Mouse (Mus musculus) stomach, postnatal 0 days (tissue): ENCODE measurements around the gene Smoc1. TPM values are rescaled to one million over a fixed set of nuclear protein-coding genes. Genes with fewer than 3 reads are reported as not detected.
A peak's percentile ranks its signal among the peaks of the same experiment; 100 is the strongest.

Experiments used
- ATAC-seq: fragments of 200-750 bp; cut with Nextera tagmentation; 2 replicates; pipeline ENCODE4 v1.8.0; 2017; ENCODE audit not compliant: low FRiP score, low TSS enrichment
- DNase-seq: peaks from one replicate; pipeline ENCODE4 v3.0.0-alpha.2; 2016; ENCODE audit warnings: low spot score
- H3K27ac ChIP-seq: fragments of 300-500 bp; sonication (generic); replicated peaks from 2 replicates; pipeline ENCODE4 v1.5.1; 2014; ENCODE audit warnings: mild to moderate bottlenecking, control low read depth
- H3K27me3 ChIP-seq: fragments of 300-500 bp; sonication (generic); 2 replicates; pipeline ENCODE4 v1.6.1; 2014; ENCODE audit warnings: low read length; ENCODE audit not compliant: control insufficient read depth, insufficient read depth
- H3K36me3 ChIP-seq: fragments of 300-500 bp; sonication (generic); 2 replicates; pipeline ENCODE4 v1.6.1; 2014; ENCODE audit warnings: low read length, mixed read lengths; ENCODE audit not compliant: control insufficient read depth, insufficient read depth
- H3K4me1 ChIP-seq: fragments of 300-500 bp; sonication (generic); replicated peaks from 2 replicates; pipeline ENCODE4 v1.6.1; 2014; ENCODE audit warnings: antibody characterized with exemption; ENCODE audit not compliant: control insufficient read depth, insufficient read depth
- H3K4me2 ChIP-seq: fragments of 300-500 bp; sonication (generic); replicated peaks from 2 replicates; pipeline ENCODE4 v1.6.1; 2014; ENCODE audit warnings: low read depth, mild to moderate bottlenecking, control low read depth, moderate library complexity
- H3K4me3 ChIP-seq: fragments of 300-500 bp; sonication (generic); 2 replicates; pipeline ENCODE4 v1.5.1; 2014; ENCODE audit warnings: low read depth, low read length, control low read depth
- H3K9ac ChIP-seq: fragments of 300-500 bp; sonication (generic); 2 replicates; pipeline ENCODE4 v1.6.1; 2014; ENCODE audit warnings: mild to moderate bottlenecking, low read length, control low read depth, mixed read lengths
- H3K9me3 ChIP-seq: fragments of 300-500 bp; sonication (generic); 2 replicates; pipeline ENCODE4 v1.6.1; 2016; ENCODE audit warnings: low read length; ENCODE audit not compliant: control insufficient read depth
- CTCF ChIP-seq: IDR thresholded peaks from 2 replicates; pipeline ENCODE4 v1.5.1; 2016; ENCODE audit warnings: antibody characterized with exemption, low read depth, mild to moderate bottlenecking, moderate library complexity
- EP300 ChIP-seq: optimal IDR thresholded peaks from 2 replicates; pipeline ENCODE3; 2016; ENCODE audit warnings: antibody characterized with exemption
- WGBS: fragments of 180-500 bp; shearing (Covaris S2); extraction: QIAGEN DNeasy Blood & Tissue Kit; methylation state at CpG from one replicate; pipeline ENCODE4 v1.1.7; 2014; 5-methylcytosine and 5-hydroxymethylcytosine counted together
- polyA plus RNA-seq: library from polyadenylated mRNA; unstranded; fragments of >200 nt; fragmentation: Nextera tagmentation; extraction: Ambion mirVana; gene quantifications from 2 replicates; pipeline ENCODE4 v1.2.1, GENCODE M21; 2015

The Smoc1 gene
- polyA plus RNA-seq, 1 experiment from 2014 or later: 0.65 TPM

DNA sequence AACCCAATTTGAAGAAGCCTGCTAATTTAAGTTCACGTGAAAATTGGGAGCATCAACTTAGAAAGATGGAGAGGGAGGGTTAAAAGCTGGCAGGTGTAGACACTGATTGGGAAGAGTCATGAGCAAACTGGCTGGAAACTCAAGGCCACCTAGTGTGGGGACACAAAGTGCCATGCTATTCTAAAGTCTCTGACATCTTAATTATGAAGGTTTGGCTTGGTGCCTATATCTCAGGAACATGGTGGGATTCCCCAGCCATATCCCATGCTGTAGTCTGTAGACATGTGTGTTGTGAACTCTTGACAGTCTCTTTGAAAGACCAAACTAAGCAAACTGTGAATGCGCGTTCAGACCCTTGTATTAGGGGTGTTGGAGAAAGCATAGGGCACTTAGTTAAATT is 32.0 kb downstream of the Smoc1 start:
- DNase-seq (no peak), ATAC-seq (no peak)
- Histone ChIP-seq H3K4me1 (no peaks in the 10 kb centered on the region), H3K27me3 (no peaks in the 10 kb centered on the region), H3K4me3 (no peak overlapping the region), H3K9me3 (no peaks in the 10 kb centered on the region), H3K27ac (no peak overlapping the region), H3K4me2 (no peak overlapping the region), H3K9ac (no peak overlapping the region), H3K36me3 (no peaks in the 10 kb centered on the region)
- TF ChIP-seq EP300: no peak
- TF ChIP-seq CTCF: no peak
- WGBS: 89% methylated on average over 3 of the region's 3 CpGs

DNA sequence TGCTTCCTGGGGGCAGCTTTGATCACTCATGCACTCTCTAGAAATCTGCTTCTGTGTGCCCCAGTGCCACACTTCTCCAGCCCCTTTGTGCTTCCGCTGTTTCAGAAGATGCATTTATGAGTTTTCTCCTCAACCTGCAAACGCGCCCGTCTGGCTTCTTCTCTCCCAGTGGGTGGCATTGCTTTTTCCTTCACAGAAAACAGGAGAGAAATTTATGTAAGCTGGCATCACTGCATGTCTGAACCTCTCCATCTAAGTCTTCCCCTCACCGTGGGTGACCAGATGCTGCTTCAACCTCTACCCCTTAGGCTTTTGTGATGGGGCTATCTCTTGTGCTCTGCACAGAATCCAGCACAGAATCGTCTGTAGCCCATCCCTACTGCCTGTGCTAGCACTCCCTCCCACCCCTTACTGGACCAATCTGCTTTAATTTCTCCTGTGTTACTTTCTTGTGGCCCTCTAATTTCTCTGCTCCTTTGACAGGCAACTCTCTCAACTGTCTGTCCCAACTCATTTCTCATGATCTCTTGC is 35.3 kb downstream of the Smoc1 start:
- 75% methylated on average over 6 of the region's 6 CpGs for WGBS
- no peaks in the 10 kb centered on the region for H3K36me3 ChIP-seq
- no peak for DNase-seq
- no peak overlapping the region for H3K9ac ChIP-seq
- no peak overlapping the region for H3K27ac ChIP-seq
- no peaks in the 10 kb centered on the region for H3K27me3 ChIP-seq
- no peak for ATAC-seq
- no peaks in the 10 kb centered on the region for H3K9me3 ChIP-seq
- H3K4me1 ChIP-seq: no peaks in the 10 kb centered on the region
- H3K4me3 ChIP-seq: no peak overlapping the region
- TF ChIP-seq CTCF (no peak), EP300 (no peak)
- no peak overlapping the region for H3K4me2 ChIP-seq

GRCm38 (mm10) chr12:81063336-81063955 is 36.8 kb downstream of the Smoc1 start:
- Histone ChIP-seq H3K9ac (no peak overlapping the region), H3K9me3 (no peaks in the 10 kb centered on the region), H3K4me2 (no peak overlapping the region), H3K36me3 (no peaks in the 10 kb centered on the region), H3K4me3 (no peak overlapping the region), H3K27me3 (no peaks in the 10 kb centered on the region), H3K4me1 (no peaks in the 10 kb centered on the region), H3K27ac (no peak overlapping the region)
- no peak for TF ChIP-seq EP300
- no peak for TF ChIP-seq CTCF
- WGBS: 53% methylated on average over 6 of the region's 6 CpGs
- ATAC-seq: no peak
- no peak for DNase-seq

DNA sequence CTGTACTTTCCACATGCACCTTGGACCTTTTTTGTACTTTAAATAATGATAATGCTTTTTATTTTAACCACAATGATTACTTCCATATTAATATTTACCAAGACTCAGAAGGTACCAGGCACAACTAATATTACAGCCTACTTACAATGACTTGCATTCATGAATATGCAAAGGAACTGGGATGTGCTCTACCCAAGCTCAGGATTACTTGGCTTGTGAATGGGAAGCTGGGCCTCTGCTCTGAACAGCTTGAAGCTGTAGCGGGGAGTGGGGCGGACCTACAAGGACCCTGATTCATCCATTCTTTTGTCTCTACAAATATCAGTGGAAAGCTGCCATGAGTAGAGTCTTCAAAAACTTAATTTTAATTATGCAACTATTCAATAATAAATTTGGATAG is 47.5 kb downstream of the Smoc1 start:
- TF ChIP-seq EP300 (no peak), CTCF (no peak)
- Histone ChIP-seq H3K4me3 (no peak overlapping the region), H3K27me3 (no peaks in the 10 kb centered on the region), H3K9me3 (no peaks in the 10 kb centered on the region), H3K9ac (no peak overlapping the region), H3K27ac (no peak overlapping the region; the same call in 1 of the 2 replicates), H3K36me3 (no peaks in the 10 kb centered on the region), H3K4me2 (no peak overlapping the region), H3K4me1 (no peaks in the 10 kb centered on the region)
- DNase-seq: no peak
- ATAC-seq: peak; percentile 85
- 83% methylated on average over 2 of the region's 2 CpGs for WGBS

- TF ChIP-seq CTCF (no peak), EP300 (no peak)
- Histone ChIP-seq H3K36me3 (no peaks in the 10 kb centered on the region), H3K27me3 (no peaks in the 10 kb centered on the region), H3K4me2 (no peak overlapping the region), H3K27ac (peak overlapping the region; percentile 36), H3K9ac (no peak overlapping the region), H3K4me1 (no peaks in the 10 kb centered on the region), H3K9me3 (no peaks in the 10 kb centered on the region), H3K4me3 (no peak overlapping the region)
- WGBS: 70% methylated on average over 3 of the region's 3 CpGs
- DNase-seq (no peak), ATAC-seq (no peak)
Observed at GRCm38 (mm10) chr12:81074941-81075340, 48.3 kb downstream of the Smoc1 start.

DNA sequence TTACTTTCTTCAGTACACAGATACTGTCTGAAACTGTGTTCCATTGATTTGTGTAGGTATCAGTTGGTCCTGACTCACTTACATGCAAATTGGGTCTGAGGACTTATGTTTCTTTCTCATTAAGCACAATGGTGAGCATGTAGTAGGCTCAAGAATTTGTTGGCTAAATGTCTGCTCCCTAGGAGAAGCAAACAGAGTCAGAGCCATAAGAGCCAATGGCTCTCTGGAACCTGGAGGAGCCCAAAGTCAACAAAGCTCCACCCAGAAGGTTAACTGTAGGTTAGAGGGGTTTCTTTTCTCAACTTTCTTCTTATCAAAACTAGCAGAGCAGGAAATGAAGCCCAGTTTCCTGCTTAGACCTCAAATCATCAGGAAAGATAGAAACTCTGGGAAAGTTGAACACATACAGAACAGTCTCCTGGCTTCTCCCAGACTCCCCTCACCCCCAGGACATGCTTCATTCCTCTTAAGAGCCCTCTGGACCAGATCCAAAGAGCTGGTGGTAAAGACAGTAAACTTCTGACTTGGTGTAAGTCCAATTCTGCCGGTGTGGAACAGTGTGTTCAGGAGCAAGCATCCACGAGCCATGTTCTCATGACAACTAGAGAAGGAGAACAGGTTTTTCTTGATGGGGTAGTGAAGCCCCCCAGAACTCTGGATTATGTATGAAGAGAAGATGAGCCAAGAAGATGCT is 51.5 kb downstream of the Smoc1 start:
- Histone ChIP-seq H3K4me2 (no peak overlapping the region), H3K9ac (no peak overlapping the region), H3K27me3 (no peaks in the 10 kb centered on the region), H3K4me1 (no peaks in the 10 kb centered on the region), H3K36me3 (no peaks in the 10 kb centered on the region), H3K4me3 (no peak overlapping the region), H3K27ac (no peak overlapping the region), H3K9me3 (no peaks in the 10 kb centered on the region)
- TF ChIP-seq CTCF (no peak), EP300 (no peak)
- ATAC-seq: peak; percentile 52; the same call in 1 of the 2 replicates
- whole genome bisulfite sequencing: 37% methylated on average over 2 of the region's 2 CpGs
- DNase-seq: no peak
